Mouse (Mus musculus): ENCODE data around the gene Trappc2l.

DNA sequence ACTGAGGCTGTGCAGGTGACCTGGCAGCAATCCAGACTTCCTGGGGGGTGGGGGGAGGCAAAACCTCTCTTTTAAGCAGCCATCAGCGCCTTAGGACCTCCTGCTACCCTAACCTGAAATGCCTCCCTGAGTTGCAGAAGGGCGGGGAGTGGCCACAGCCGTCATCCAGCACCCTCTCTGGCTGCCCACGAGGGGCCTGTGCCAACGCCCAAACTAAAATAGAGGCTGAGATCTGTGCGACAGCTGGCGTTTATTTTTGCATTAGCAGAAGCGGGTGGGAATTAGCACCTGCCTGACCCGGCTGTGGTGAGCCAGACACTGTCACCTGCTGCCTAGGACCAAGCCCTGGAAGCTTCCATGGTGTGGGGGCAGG is 25.3 kb downstream of the Trappc2l start:
- TF ChIP-seq POLR2AphosphoS5 (IDR thresholded peaks at IDR 0.05; ENCODE audit: insufficient replicate concordance, low read depth, low read length), result no peak
- no peak for TF ChIP-seq CTCF (IDR thresholded peaks at IDR 0.05; ENCODE audit: low read depth, low read length)

Data from G1E (cell line).